Mouse (Mus musculus) macrophage (primary cell): ENCODE data around the gene Tesk2. TPM values are rescaled to one million over a fixed set of nuclear protein-coding genes. Genes with fewer than 3 reads are reported as not detected.
A peak's percentile ranks its signal among the peaks of the same experiment; 100 is the strongest.

Experiments
- H3K27ac ChIP-seq: fragments of 350-480 bp; formaldehyde crosslinking; 2 replicates; pipeline ENCODE4 v1.9.0; 2021
- H3K36me3 ChIP-seq: fragments of 350-480 bp; formaldehyde crosslinking; 2 replicates; pipeline ENCODE4 v1.9.0; 2021; ENCODE audit errors: inconsistent target
- H3K4me3 ChIP-seq: fragments of 350-480 bp; formaldehyde crosslinking; 2 replicates; pipeline ENCODE4 v1.9.0; 2021; ENCODE audit errors: inconsistent target
- H3K79me2 ChIP-seq: fragments of 350-480 bp; formaldehyde crosslinking; 2 replicates; pipeline ENCODE4 v1.9.0; 2021; ENCODE audit errors: inconsistent target
- WGBS: methylation state at CpG from one replicate; pipeline ENCODE4 v1.1.7; 2026; ENCODE audit warnings: inconsistent platforms; ENCODE audit not compliant: missing documents; 5-methylcytosine and 5-hydroxymethylcytosine counted together
- polyA plus RNA-seq: library from polyadenylated mRNA; stranded (reverse); fragments of 250-400 nt; gene quantifications from 3 replicates; pipeline ENCODE4 v1.2.4, GENCODE M21; 2018; ENCODE audit warnings: inconsistent platforms

Tesk2 gene
- polyA plus RNA-seq, 1 experiment from 2014 or later, result 8.1 TPM

GRCm38 (mm10) chr4:116732355-116732754 lies 11.6 kb downstream of the Tesk2 start:
- Histone ChIP-seq H3K36me3 (no peaks in the 10 kb centered on the region), H3K4me3 (no peak overlapping the region), H3K79me2 (no peaks in the 10 kb centered on the region), H3K27ac (no peak overlapping the region)
- WGBS, result 79% methylated on average over 5 of the region's 5 CpGs

- WGBS, result 94% methylated on average over 2 of the region's 2 CpGs
- no peak overlapping the region for H3K4me3 ChIP-seq
These were observed 14.2 kb downstream of the Tesk2 start for GRCm38 (mm10) chr4:116734996-116735395.

GRCm38 (mm10) chr4:116738972-116739751 lies 18.4 kb downstream of the Tesk2 start:
- Histone ChIP-seq H3K36me3 (no peaks in the 10 kb centered on the region), H3K27ac (no peak overlapping the region), H3K79me2 (no peaks in the 10 kb centered on the region), H3K4me3 (no peak overlapping the region)
- WGBS, result 91% methylated on average over 8 of the region's 9 CpGs

More at GRCm38 (mm10) chr4:116734996-116735395, 14.2 kb downstream of the Tesk2 start:
- H3K27ac ChIP-seq, result no peak overlapping the region
- H3K36me3 ChIP-seq, result no peaks in the 10 kb centered on the region
- no peaks in the 10 kb centered on the region for H3K79me2 ChIP-seq

- no peaks in the 10 kb centered on the region for H3K79me2 ChIP-seq
- WGBS, result 85% methylated on average over 2 of the region's 2 CpGs
- no peak overlapping the region for H3K27ac ChIP-seq
- H3K4me3 ChIP-seq, result no peak overlapping the region
- H3K36me3 ChIP-seq, result no peaks in the 10 kb centered on the region
These were observed 29.0 kb downstream of the Tesk2 start for GRCm38 (mm10) chr4:116749750-116750149.

GRCm38 (mm10) chr4:116761914-116762313 lies 41.2 kb downstream of the Tesk2 start:
- H3K4me3 ChIP-seq, result no peak overlapping the region
- no peak overlapping the region for H3K27ac ChIP-seq
- WGBS, result 67% methylated on average over 2 of the region's 2 CpGs
- no peaks in the 10 kb centered on the region for H3K36me3 ChIP-seq
- no peaks in the 10 kb centered on the region for H3K79me2 ChIP-seq

- no peak overlapping the region for H3K4me3 ChIP-seq
- no peak overlapping the region for H3K27ac ChIP-seq
- H3K79me2 ChIP-seq, result no peaks in the 10 kb centered on the region
- no peaks in the 10 kb centered on the region for H3K36me3 ChIP-seq
- 98% methylated on average over 5 of the region's 5 CpGs for WGBS
These were observed 43.3 kb downstream of the Tesk2 start for GRCm38 (mm10) chr4:116764001-116764400.

- 38% methylated on average over 5 of the region's 5 CpGs for WGBS
- Histone ChIP-seq H3K79me2 (no peaks in the 10 kb centered on the region), H3K4me3 (no peak overlapping the region), H3K36me3 (no peaks in the 10 kb centered on the region), H3K27ac (no peak overlapping the region)
These were observed 47.8 kb downstream of the Tesk2 start for GRCm38 (mm10) chr4:116768510-116768909.

- no peaks in the 10 kb centered on the region for H3K36me3 ChIP-seq
- H3K4me3 ChIP-seq, result no peak overlapping the region
- no peaks in the 10 kb centered on the region for H3K79me2 ChIP-seq
- H3K27ac ChIP-seq, result no peak overlapping the region
These were observed 48.3 kb downstream of the Tesk2 start for GRCm38 (mm10) chr4:116769060-116769459.

- no peaks in the 10 kb centered on the region for H3K79me2 ChIP-seq
- 88% methylated on average over 5 of the region's 5 CpGs for WGBS
- no peak overlapping the region for H3K4me3 ChIP-seq
- no peaks in the 10 kb centered on the region for H3K36me3 ChIP-seq
- no peak overlapping the region for H3K27ac ChIP-seq
These were observed 55.6 kb downstream of the Tesk2 start for GRCm38 (mm10) chr4:116776391-116776790.

GRCm38 (mm10) chr4:116777079-116777478 lies 56.3 kb downstream of the Tesk2 start:
- H3K79me2 ChIP-seq, result no peaks in the 10 kb centered on the region
- no peaks in the 10 kb centered on the region for H3K36me3 ChIP-seq
- WGBS, result 68% methylated on average over 3 of the region's 3 CpGs
- no peak overlapping the region for H3K27ac ChIP-seq
- no peak overlapping the region for H3K4me3 ChIP-seq

GRCm38 (mm10) chr4:116780541-116780940 lies 59.8 kb downstream of the Tesk2 start:
- no peaks in the 10 kb centered on the region for H3K79me2 ChIP-seq
- 94% methylated on average over 2 of the region's 2 CpGs for WGBS
- no peak overlapping the region for H3K4me3 ChIP-seq
- H3K27ac ChIP-seq, result no peak overlapping the region
- H3K36me3 ChIP-seq, result no peaks in the 10 kb centered on the region

- no peak overlapping the region for H3K4me3 ChIP-seq
- no peak overlapping the region for H3K27ac ChIP-seq
- 45% methylated on average over 2 of the region's 2 CpGs for WGBS
- H3K36me3 ChIP-seq, result no peaks in the 10 kb centered on the region
- no peaks in the 10 kb centered on the region for H3K79me2 ChIP-seq
These were observed 60.6 kb downstream of the Tesk2 start for GRCm38 (mm10) chr4:116781366-116781765.

- 96% methylated on average over 8 of the region's 8 CpGs for WGBS
- H3K4me3 ChIP-seq, result no peak overlapping the region
- no peaks in the 10 kb centered on the region for H3K79me2 ChIP-seq
- no peak overlapping the region for H3K27ac ChIP-seq
- no peaks in the 10 kb centered on the region for H3K36me3 ChIP-seq
These were observed 61.4 kb downstream of the Tesk2 start for GRCm38 (mm10) chr4:116782171-116782570.

GRCm38 (mm10) chr4:116786587-116786986 lies 65.8 kb downstream of the Tesk2 start:
- Histone ChIP-seq H3K27ac (no peak overlapping the region), H3K36me3 (no peaks in the 10 kb centered on the region), H3K4me3 (no peak overlapping the region), H3K79me2 (no peaks in the 10 kb centered on the region)
- 100% methylated on average over 1 of the region's 1 CpGs for WGBS

GRCm38 (mm10) chr4:116787985-116788760 lies 67.4 kb downstream of the Tesk2 start:
- peak overlapping the region; percentile 92 for H3K27ac ChIP-seq
- no peaks in the 10 kb centered on the region for H3K79me2 ChIP-seq
- WGBS, result 1% methylated on average over 7 of the region's 7 CpGs
- H3K4me3 ChIP-seq, result no peak overlapping the region
- no peaks in the 10 kb centered on the region for H3K36me3 ChIP-seq
